Mouse (Mus musculus) ES-E14 (cell line): ENCODE data around the gene Gm10277. TPM values are rescaled to one million over a fixed set of nuclear protein-coding genes. Genes with fewer than 3 reads are reported as not detected.

Experiments
- DNase-seq: peaks from one replicate; pipeline ENCODE4 v3.0.0-alpha.2; 2013; ENCODE audit warnings: low read depth, low spot score
- H3K27ac ChIP-seq: 2 replicates; pipeline ENCODE4 v1.5.1; 2012; ENCODE audit warnings: low read depth, mild to moderate bottlenecking, low read length, moderate library complexity, mixed read lengths; ENCODE audit not compliant: poor library complexity, insufficient read depth, severe bottlenecking
- H3K36me3 ChIP-seq: 2 replicates; pipeline ENCODE4 v1.6.1; 2012; ENCODE audit warnings: mild to moderate bottlenecking, low read length, moderate library complexity, mixed read lengths; ENCODE audit not compliant: control insufficient read depth, poor library complexity, insufficient read depth, severe bottlenecking
- H3K4me1 ChIP-seq, 2 experiments: fragments of 150-350 bp in 1 of 2; sonication (generic) in 1 of 2; 2 replicates each; pipeline ENCODE4 v1.6.1; 2012; ENCODE audit warnings: low read length in 2 of 2, mild to moderate bottlenecking in 1 of 2, mixed read lengths in 1 of 2; ENCODE audit not compliant: control insufficient read depth in 2 of 2, insufficient read depth in 2 of 2, poor library complexity in 1 of 2
- H3K4me3 ChIP-seq, 2 experiments: fragments of 150-350 bp in 1 of 2; sonication (generic) in 1 of 2; 2 replicates each; pipeline ENCODE4 v1.5.1; 2012; ENCODE audit warnings: low read length in 2 of 2, low read depth in 1 of 2, mild to moderate bottlenecking in 1 of 2, mixed read lengths in 1 of 2; ENCODE audit not compliant: insufficient read depth in 1 of 2, poor library complexity in 1 of 2, severe bottlenecking in 1 of 2
- H3K9ac ChIP-seq: 2 replicates; pipeline ENCODE4 v1.6.1; 2012; ENCODE audit warnings: low read depth, mild to moderate bottlenecking, low read length, mixed read lengths; ENCODE audit not compliant: poor library complexity, insufficient read depth, severe bottlenecking
- H3K9me3 ChIP-seq: fragments of 150-350 bp; sonication (generic); 2 replicates; pipeline ENCODE4 v1.6.1; 2012; ENCODE audit warnings: low read depth, mild to moderate bottlenecking, low read length; ENCODE audit not compliant: control insufficient read depth, insufficient read depth
- CHD2 ChIP-seq: IDR thresholded peaks from 2 replicates; pipeline ENCODE4 v1.6.1; 2014; ENCODE audit warnings: mild to moderate bottlenecking, low read depth, low read length, inconsistent platforms
- HCFC1 ChIP-seq: IDR thresholded peaks from 2 replicates; pipeline ENCODE4 v1.6.1; 2012; ENCODE audit warnings: low read length, inconsistent platforms, borderline replicate concordance; ENCODE audit not compliant: insufficient read depth
- MAFK ChIP-seq: IDR thresholded peaks from 2 replicates; pipeline ENCODE4 v1.6.1; 2014; ENCODE audit warnings: mild to moderate bottlenecking, low read depth, low read length, inconsistent platforms; ENCODE audit not compliant: insufficient read depth
- ZC3H11A ChIP-seq: IDR thresholded peaks from 2 replicates; pipeline ENCODE4 v1.6.1; 2012; ENCODE audit warnings: low read depth, mild to moderate bottlenecking, inconsistent platforms, low read length, borderline replicate concordance
- ZNF384 ChIP-seq: IDR thresholded peaks from 2 replicates; pipeline ENCODE4 v1.6.1; 2012; ENCODE audit warnings: low read depth, low read length, inconsistent platforms
- in situ Hi-C, 2 experiments: fragments of 600-800 bp; cut with MboI; formaldehyde crosslinking; loops; one replicate each; pipeline ENCODE4 v1.15.1; 2025; ENCODE audit warnings: low sequenced_read_pairs in 2 of 2, inconsistent platforms in 1 of 2; ENCODE audit not compliant: unreplicated experiment in 2 of 2
- total RNA-seq: library from RNA; depleted of rRNA; stranded (reverse); fragments of 300-350 nt; gene quantifications from 2 replicates; pipeline ENCODE4 v1.2.3, GENCODE M21; 2012

The Gm10277 gene
- total RNA-seq, 1 experiment, result 0.18 TPM

DNA sequence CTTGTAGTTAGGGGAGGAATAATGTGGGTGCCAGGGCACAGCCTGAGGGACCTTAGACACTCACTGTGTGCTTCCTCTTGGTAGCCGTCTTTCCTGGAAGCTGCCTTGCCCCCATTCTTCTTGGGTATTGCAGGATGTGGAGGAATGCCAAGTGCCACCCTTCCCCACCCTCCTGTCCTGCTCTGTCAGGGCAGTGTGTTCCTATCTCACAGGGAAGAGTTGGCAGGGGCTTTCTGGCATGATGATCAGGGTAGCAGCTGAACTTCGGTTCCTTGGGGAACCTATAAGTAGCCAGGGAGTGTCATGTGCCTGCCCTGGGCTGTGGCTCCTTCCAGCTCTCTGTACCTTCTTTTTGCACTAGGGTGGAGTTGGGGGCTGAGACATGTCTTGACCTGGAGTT, 26.4 kb upstream of the Gm10277 start:
- H3K9ac ChIP-seq, result no peak overlapping the region
- no peak overlapping the region for H3K4me3 ChIP-seq
- peaks cover 10% of the 10 kb centered on the region; the same call in 1 of the 2 replicates for H3K36me3 ChIP-seq
- H3K9me3 ChIP-seq, result peaks cover 5% of the 10 kb centered on the region; the same call in 1 of the 2 replicates
- TF ChIP-seq ZNF384 (no peak), CHD2 (no peak), MAFK (no peak), ZC3H11A (no peak), HCFC1 (no peak)
- in situ Hi-C loops, result no loop called here
- H3K4me1 ChIP-seq, result peaks cover 0 to 7% of the 10 kb centered on the region in 2 experiments; a peak in 1 of 4 replicates
- no peak for DNase-seq
- no peak overlapping the region for H3K27ac ChIP-seq

- Histone ChIP-seq H3K36me3 (peaks cover 2% of the 10 kb centered on the region; the same call in 1 of the 2 replicates), H3K4me1 (peaks cover 4 to 10% of the 10 kb centered on the region in 2 experiments; a peak in 1 of 4 replicates), H3K9ac (no peak overlapping the region), H3K4me3 (no peak overlapping the region), H3K27ac (no peak overlapping the region), H3K9me3 (peaks cover 5% of the 10 kb centered on the region; the same call in 1 of the 2 replicates)
- DNase-seq, result no peak
- in situ Hi-C loops, result no loop called here
- no peak for TF ChIP-seq MAFK
- no peak for TF ChIP-seq CHD2
- TF ChIP-seq HCFC1, result no peak
- no peak for TF ChIP-seq ZC3H11A
- no peak for TF ChIP-seq ZNF384
These were observed 22.5 kb upstream of the Gm10277 start for GRCm38 (mm10) chr11:77810018-77810417.

- Histone ChIP-seq H3K36me3 (peaks cover 2% of the 10 kb centered on the region; the same call in 1 of the 2 replicates), H3K27ac (no peak overlapping the region; the same call in 1 of the 2 replicates), H3K4me3 (no peak overlapping the region), H3K9me3 (peaks cover 5% of the 10 kb centered on the region; the same call in 1 of the 2 replicates), H3K4me1 (peaks cover 4 to 10% of the 10 kb centered on the region in 2 experiments; a peak in 1 of 4 replicates), H3K9ac (no peak overlapping the region)
- no peak for TF ChIP-seq ZNF384
- no peak for TF ChIP-seq CHD2
- no peak for TF ChIP-seq HCFC1
- TF ChIP-seq ZC3H11A, result no peak
- in situ Hi-C loops, result no loop called here
- no peak for DNase-seq
These were observed 21.7 kb upstream of the Gm10277 start for GRCm38 (mm10) chr11:77809215-77809614.

DNA sequence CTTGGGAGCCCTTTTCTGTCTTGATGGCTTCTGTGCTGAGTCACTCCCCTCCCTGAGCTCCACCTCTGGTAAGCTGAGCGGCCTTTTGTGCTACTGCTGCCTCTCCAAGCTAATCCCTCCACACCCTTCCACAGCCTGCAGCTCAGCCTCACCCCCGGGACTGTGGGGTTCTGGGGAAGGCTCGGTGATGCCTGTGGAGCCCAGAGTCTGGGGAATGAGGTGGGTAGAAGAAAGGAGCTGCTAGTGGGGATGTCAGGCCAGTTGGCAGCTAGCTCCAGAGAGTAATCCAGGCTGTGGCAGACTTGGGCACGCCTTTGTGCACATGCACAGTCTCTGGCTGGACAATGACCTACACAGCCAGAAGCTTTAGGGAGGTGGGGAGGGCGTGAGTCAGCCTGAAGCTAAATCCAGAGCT, 20.5 kb upstream of the Gm10277 start:
- H3K36me3 ChIP-seq, result peaks cover 2% of the 10 kb centered on the region; the same call in 1 of the 2 replicates
- H3K4me3 ChIP-seq, result peak overlapping the region in 1 of 2 experiments; percentile 3; a peak in 1 of 4 replicates
- peak overlapping the region; percentile 1; the same call in 1 of the 2 replicates for H3K27ac ChIP-seq
- no peak for DNase-seq
- peaks cover 5% of the 10 kb centered on the region; the same call in 1 of the 2 replicates for H3K9me3 ChIP-seq
- in situ Hi-C loops, result no loop called here
- peaks cover 4 to 10% of the 10 kb centered on the region in 2 experiments; a peak in 1 of 4 replicates for H3K4me1 ChIP-seq
- no peak overlapping the region for H3K9ac ChIP-seq
- TF ChIP-seq ZC3H11A, result no peak
- TF ChIP-seq MAFK, result 0 out of 2 replicates have a peak, but pooled peaks have one; percentile 17
